Mouse (Mus musculus): ENCODE results near the gene Ecpas. TPM values are rescaled to one million over a fixed set of nuclear protein-coding genes. Genes with fewer than 3 reads are reported as not detected.

The Ecpas gene
- polyA plus RNA-seq, 1 experiment from 2014 or later = 29.1 TPM

DNA sequence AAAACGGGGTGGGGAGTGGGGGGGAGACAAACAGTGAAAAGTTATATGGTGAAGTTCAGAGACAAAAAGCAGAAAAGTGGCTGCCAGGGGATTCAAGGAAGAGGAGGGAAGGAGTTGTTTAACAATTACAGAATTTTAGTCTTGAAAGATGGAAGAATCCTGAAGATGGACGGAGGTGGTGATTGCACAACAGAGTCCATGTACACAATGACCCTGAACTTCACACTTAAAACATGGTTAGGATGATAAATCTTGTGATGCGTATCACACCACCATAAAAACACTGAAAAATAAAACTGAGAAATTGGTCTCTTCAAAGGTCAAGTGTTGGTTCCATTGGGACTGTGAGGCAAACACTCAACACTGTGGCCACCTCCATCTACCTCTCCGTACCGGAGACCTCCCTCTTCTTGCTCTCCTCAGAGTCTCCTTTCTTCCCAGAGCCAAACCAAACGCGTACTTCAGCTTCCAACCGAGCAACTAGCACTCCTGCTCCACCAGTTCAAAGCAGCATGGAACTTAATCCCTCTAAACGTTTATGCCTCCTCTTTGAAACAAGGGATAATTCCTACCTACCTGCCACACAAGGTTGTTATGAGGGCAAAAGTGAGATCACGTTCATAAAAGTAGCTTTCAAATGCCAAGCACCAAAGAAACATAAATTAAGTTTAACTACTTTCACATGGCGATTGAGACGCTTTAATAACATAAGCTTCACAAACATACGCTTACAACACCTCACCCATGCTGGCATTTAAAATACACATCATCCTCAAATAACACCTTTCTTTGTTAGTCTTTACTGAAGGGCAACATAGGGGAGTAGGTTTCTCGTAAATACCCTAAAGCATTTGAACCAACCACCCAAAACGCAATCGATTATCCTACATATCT lies 2.1 kb downstream of the Ecpas start:
- 34% methylated on average over 16 of the region's 16 CpGs for WGBS
- Histone ChIP-seq H3K36me3 (no peaks in the 10 kb centered on the region), H3K4me2 (peak overlapping the region; percentile 76), H3K9me3 (no peaks in the 10 kb centered on the region), H3K4me1 (peaks cover 5% of the 10 kb centered on the region; the same call in 1 of the 2 replicates), H3K4me3 (replicated peaks) (peak overlapping the region; percentile 81), H3K27ac (peak overlapping the region; percentile 97), H3K27me3 (replicated peaks) (no peaks in the 10 kb centered on the region), H3K9ac (peak overlapping the region; percentile 90; the same call in 1 of the 2 replicates)
- ATAC-seq (ENCODE audit: insufficient read depth, low FRiP score, low read depth) = no peak

DNA sequence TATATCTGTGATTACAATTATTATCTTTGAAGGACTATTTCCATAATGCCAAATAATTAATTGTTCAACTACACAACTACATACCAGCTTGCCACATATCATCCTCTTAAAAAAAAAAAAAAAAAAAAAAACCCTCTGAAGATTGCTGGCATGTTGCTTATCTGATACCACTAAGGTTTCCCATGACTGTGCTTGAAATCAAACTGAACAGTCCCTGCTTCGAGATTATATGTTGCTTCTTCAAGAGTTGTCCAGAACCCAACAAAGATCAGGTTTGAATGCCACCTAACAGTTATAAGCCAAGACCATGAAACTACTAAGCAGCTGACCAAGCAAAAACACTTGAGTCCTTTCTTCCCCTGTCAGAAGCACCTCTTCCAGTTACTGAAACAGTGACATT lies 5.1 kb downstream of the Ecpas start:
- Histone ChIP-seq H3K4me3 (replicated peaks) (no peak overlapping the region), H3K36me3 (no peaks in the 10 kb centered on the region), H3K27me3 (replicated peaks) (no peaks in the 10 kb centered on the region), H3K4me2 (no peak overlapping the region), H3K27ac (no peak overlapping the region), H3K4me1 (peaks cover 5% of the 10 kb centered on the region; the same call in 1 of the 2 replicates), H3K9ac (no peak overlapping the region), H3K9me3 (no peaks in the 10 kb centered on the region)
- ATAC-seq (ENCODE audit: insufficient read depth, low FRiP score, low read depth) = no peak
- 76% methylated on average over 1 of the region's 1 CpGs for WGBS

DNA sequence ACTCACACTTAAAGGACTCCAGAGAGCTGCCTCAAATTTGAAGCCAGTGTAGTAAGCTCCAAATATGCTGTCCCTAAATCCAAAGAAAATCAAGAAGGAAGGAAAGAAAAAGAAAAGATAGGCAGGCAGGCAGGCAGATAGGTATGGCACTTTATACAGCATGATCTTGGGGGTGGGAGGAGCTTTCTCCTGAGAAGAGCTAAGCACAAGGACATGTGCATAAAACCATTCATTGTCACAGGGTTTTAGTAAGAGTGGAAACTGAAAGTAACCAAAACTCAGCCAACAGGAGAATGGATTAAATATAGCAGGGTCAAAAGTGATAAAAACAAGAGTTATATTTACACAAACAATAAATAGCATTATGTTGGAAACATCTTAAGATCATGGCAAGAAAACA lies 14.2 kb downstream of the Ecpas start:
- ATAC-seq (ENCODE audit: insufficient read depth, low FRiP score, low read depth) = no peak
- H3K27me3 ChIP-seq (replicated peaks) = no peaks in the 10 kb centered on the region
- H3K9ac ChIP-seq = no peak overlapping the region
- H3K4me3 ChIP-seq (replicated peaks) = no peak overlapping the region
- no peaks in the 10 kb centered on the region for H3K9me3 ChIP-seq
- H3K4me2 ChIP-seq = no peak overlapping the region
- no peak overlapping the region for H3K27ac ChIP-seq
- no peaks in the 10 kb centered on the region for H3K4me1 ChIP-seq
- no peaks in the 10 kb centered on the region for H3K36me3 ChIP-seq

DNA sequence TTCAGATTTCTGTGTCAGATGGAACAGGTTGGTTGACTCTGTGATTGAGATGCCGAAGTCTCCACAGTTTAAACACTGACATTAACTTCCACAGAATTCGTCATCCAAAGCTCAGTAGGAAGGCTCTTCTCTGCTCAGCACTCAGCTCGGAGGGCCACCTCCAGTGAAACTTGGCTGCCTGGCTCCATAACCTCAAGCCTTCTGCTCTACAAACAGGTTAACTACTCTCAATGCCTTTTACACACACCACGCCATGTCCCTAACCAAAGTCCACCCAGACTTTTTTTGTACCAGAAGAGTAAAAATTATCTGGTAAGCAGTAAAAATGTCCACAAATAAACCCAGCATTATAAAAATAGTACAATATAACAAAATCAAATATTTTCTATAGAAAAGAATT lies 15.1 kb downstream of the Ecpas start:
- WGBS = 57% methylated on average over 4 of the region's 4 CpGs
- Histone ChIP-seq H3K36me3 (no peaks in the 10 kb centered on the region), H3K9me3 (no peaks in the 10 kb centered on the region), H3K4me2 (no peak overlapping the region), H3K27ac (no peak overlapping the region), H3K27me3 (replicated peaks) (no peaks in the 10 kb centered on the region), H3K9ac (no peak overlapping the region), H3K4me3 (replicated peaks) (no peak overlapping the region), H3K4me1 (no peaks in the 10 kb centered on the region)
- no peak for ATAC-seq (ENCODE audit: insufficient read depth, low FRiP score, low read depth)

DNA sequence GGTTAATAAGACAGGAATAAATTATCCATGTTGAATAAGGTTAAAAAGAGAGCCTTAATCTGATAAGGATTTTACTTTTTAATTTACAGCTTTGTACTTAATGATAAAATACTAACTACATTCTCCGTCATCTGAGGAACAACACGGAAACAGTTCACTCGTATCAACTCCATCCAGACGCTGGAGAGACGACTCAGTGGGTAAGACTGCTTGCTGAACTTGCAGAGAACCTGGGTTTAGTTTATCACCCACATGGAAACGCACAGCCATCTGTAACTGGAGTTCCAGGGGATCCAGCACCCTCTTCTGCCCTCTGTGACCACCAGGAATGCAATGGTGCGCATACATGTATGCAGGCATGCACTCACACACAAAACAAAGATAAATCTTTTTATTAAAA lies 18.1 kb downstream of the Ecpas start:
- 84% methylated on average over 7 of the region's 7 CpGs for WGBS
- no peak overlapping the region for H3K4me2 ChIP-seq
- H3K4me1 ChIP-seq = no peaks in the 10 kb centered on the region
- H3K4me3 ChIP-seq (replicated peaks) = no peak overlapping the region
- no peaks in the 10 kb centered on the region for H3K9me3 ChIP-seq
- ATAC-seq (ENCODE audit: insufficient read depth, low FRiP score, low read depth) = no peak
- no peak overlapping the region for H3K27ac ChIP-seq
- H3K27me3 ChIP-seq (replicated peaks) = no peaks in the 10 kb centered on the region
- no peak overlapping the region for H3K9ac ChIP-seq
- H3K36me3 ChIP-seq = no peaks in the 10 kb centered on the region

DNA sequence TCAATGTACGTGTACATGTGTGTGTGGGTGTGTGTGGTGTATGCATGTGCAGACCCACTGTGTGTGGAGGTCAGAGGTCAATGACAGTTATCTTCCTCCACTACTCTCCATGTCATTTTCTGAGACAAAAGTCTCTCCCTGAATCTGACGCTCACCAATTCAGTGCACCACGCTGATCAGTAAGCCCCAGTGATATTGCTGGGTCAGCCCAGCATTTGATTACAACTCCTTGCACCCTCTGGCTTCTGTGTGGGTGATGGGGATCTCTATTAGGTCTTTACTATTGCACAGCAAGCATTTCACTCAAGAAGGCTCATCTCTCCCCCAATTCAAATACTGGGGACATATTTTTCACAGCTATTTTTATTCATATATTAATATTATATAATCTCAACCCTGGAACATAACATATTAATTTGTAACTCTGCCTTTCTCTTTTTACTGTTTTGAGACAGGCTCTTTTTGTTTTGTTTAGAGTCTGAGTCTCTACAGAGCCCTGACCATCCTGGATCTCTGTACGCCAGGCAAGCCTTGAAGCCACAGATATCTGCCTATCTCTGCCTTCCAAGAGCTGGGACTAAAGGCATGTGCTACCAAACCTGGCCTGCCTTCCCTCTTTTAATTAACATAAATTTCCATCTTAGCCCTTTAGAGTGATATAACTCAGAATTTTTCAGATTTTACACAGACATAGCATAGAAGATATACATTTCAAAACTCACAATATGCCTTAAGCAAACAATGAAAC lies 22.3 kb downstream of the Ecpas start:
- no peaks in the 10 kb centered on the region for H3K4me1 ChIP-seq
- no peak overlapping the region for H3K4me3 ChIP-seq (replicated peaks)
- WGBS = 92% methylated on average over 4 of the region's 4 CpGs
- no peak overlapping the region for H3K9ac ChIP-seq
- H3K4me2 ChIP-seq = no peak overlapping the region
- H3K27me3 ChIP-seq (replicated peaks) = no peaks in the 10 kb centered on the region
- no peak for ATAC-seq (ENCODE audit: insufficient read depth, low FRiP score, low read depth)
- H3K36me3 ChIP-seq = no peaks in the 10 kb centered on the region
- no peak overlapping the region for H3K27ac ChIP-seq
- no peaks in the 10 kb centered on the region for H3K9me3 ChIP-seq

DNA sequence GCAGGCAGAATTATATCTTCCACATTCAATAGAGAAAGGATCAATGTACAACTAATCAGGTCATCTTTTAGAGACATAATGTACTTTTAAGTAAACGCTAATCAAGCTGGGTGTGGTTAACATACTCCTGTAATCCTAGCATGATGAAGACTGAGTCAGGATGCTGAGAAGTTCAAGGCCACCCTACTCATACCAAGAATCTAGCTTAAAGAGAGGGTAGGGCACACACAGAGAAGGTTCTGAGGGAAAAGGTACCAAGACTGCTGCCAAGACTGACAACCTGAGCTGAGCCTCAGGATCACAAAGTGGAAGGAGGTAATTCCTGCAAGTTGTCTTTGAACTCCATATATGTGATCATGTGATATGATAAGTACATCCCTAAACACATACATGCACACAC lies 24.0 kb downstream of the Ecpas start:
- Histone ChIP-seq H3K27me3 (replicated peaks) (no peaks in the 10 kb centered on the region), H3K4me3 (replicated peaks) (no peak overlapping the region), H3K36me3 (no peaks in the 10 kb centered on the region), H3K4me1 (no peaks in the 10 kb centered on the region), H3K9ac (no peak overlapping the region), H3K9me3 (no peaks in the 10 kb centered on the region), H3K4me2 (no peak overlapping the region), H3K27ac (no peak overlapping the region)
- 79% methylated on average over 1 of the region's 1 CpGs for WGBS
- no peak for ATAC-seq (ENCODE audit: insufficient read depth, low FRiP score, low read depth)

DNA sequence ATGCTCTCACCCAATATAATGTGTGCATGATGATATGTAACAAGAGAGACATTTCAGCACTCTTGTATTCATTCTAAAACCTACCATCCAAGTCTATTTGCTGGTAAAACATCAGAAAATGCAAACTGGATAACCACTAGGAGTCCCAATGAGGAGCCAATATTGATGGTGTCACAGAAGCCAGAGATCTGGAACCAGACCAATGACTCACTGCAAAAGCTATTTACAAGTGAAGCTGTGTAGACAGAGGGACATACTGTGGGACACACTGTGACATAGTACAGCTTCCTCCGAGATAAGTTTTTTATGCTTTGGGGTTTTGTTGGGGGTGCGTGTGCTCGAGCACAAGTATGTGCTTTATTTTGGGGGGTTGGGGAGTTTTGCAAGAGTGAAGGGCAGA lies 24.9 kb downstream of the Ecpas start:
- H3K4me1 ChIP-seq = no peaks in the 10 kb centered on the region
- H3K4me2 ChIP-seq = no peak overlapping the region
- no peak overlapping the region for H3K4me3 ChIP-seq (replicated peaks)
- ATAC-seq (ENCODE audit: insufficient read depth, low FRiP score, low read depth) = no peak
- no peak overlapping the region for H3K27ac ChIP-seq
- no peak overlapping the region for H3K9ac ChIP-seq
- no peaks in the 10 kb centered on the region for H3K36me3 ChIP-seq
- H3K27me3 ChIP-seq (replicated peaks) = no peaks in the 10 kb centered on the region
- H3K9me3 ChIP-seq = no peaks in the 10 kb centered on the region
- 83% methylated on average over 3 of the region's 3 CpGs for WGBS

DNA sequence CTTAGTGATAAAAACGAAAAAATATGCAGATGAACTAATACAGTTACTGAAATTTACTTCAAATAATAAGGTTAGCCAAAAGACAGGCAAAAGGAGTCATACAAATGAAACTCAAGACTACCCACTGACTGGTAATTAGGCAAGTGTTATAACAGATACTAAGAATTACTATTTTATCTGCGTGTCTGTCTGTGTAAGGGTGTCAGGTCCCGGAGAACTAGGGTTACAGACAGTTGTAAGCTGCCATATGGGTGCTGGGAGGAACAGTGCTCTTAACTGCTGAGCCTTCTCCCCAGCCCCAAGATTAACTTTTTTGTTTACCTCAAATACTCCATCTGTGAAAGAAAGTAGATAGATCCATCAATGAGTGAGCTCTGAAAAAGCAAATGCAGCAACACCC lies 25.8 kb downstream of the Ecpas start:
- H3K9ac ChIP-seq = no peak overlapping the region
- H3K36me3 ChIP-seq = no peaks in the 10 kb centered on the region
- no peak overlapping the region for H3K4me2 ChIP-seq
- whole genome bisulfite sequencing = 81% methylated on average over 3 of the region's 3 CpGs
- ATAC-seq (ENCODE audit: insufficient read depth, low FRiP score, low read depth) = no peak
- no peaks in the 10 kb centered on the region for H3K27me3 ChIP-seq (replicated peaks)
- H3K9me3 ChIP-seq = no peaks in the 10 kb centered on the region
- no peak overlapping the region for H3K4me3 ChIP-seq (replicated peaks)
- H3K4me1 ChIP-seq = no peaks in the 10 kb centered on the region
- H3K27ac ChIP-seq = no peak overlapping the region

DNA sequence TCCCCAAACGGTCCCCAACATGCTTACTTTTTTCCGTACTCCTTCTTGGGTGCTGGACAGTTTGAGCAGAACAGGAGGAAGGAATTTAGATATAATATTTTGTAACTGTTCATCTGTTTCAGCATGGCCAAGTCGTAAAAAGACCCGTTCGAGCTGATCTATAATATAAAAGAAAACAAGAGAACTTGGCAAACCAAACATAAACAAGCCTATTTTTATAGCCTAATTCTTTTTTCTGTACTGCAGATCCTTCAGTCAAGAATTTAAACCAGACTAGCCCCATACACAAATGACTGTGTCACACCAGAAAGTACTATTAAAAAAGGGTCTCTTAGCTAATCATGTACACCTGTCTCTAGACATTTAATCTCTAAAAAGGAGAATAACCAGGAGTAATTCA lies 27.2 kb downstream of the Ecpas start:
- Histone ChIP-seq H3K9ac (no peak overlapping the region), H3K4me2 (no peak overlapping the region), H3K27ac (no peak overlapping the region), H3K9me3 (no peaks in the 10 kb centered on the region), H3K4me3 (replicated peaks) (no peak overlapping the region), H3K27me3 (replicated peaks) (no peaks in the 10 kb centered on the region), H3K4me1 (no peaks in the 10 kb centered on the region), H3K36me3 (no peaks in the 10 kb centered on the region)
- WGBS = 55% methylated on average over 5 of the region's 5 CpGs
- no peak for ATAC-seq (ENCODE audit: insufficient read depth, low FRiP score, low read depth)

DNA sequence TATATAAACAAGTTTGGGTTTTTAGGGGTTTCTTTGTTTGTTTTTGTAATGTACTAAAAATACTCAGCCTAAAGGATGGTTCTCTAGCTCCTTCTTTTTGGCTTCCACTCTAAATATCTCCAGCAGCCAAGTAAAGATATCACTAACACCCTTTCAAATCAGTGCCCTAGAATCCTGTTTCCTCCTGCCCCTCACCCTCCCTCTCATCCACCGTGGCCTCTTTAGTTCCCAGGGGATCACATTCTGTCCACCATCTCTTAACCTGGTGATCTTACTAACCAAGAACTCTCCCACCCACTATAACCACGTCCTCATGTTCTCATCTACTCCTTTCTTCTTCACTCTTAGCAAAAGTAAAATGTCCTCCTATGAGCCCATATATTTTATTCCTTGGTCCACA lies 28.7 kb downstream of the Ecpas start:
- no peaks in the 10 kb centered on the region for H3K36me3 ChIP-seq
- no peak overlapping the region for H3K4me3 ChIP-seq (replicated peaks)
- no peak overlapping the region for H3K9ac ChIP-seq
- WGBS = 71% methylated on average over 2 of the region's 2 CpGs
- H3K4me2 ChIP-seq = no peak overlapping the region
- no peaks in the 10 kb centered on the region for H3K27me3 ChIP-seq (replicated peaks)
- H3K9me3 ChIP-seq = no peaks in the 10 kb centered on the region
- no peak for ATAC-seq (ENCODE audit: insufficient read depth, low FRiP score, low read depth)
- H3K27ac ChIP-seq = no peak overlapping the region
- H3K4me1 ChIP-seq = no peaks in the 10 kb centered on the region

DNA sequence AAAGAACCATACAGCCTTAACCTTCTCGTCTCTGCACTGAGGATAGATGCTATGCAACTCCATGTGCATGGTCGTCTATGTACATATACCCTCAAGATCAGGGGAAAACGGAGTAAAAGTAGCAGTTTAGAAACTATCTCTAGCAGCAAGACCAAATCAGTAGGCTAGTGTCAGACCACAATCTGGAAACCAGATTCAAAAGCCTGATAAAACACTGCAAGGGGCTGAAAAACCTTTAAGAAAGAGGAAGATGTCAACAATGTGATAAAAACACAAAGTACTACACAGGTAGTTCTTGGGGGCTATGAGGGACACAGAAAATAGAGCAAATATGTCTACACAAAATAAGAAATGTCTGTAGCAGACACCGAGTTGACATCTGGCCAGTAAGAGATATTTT lies 38.2 kb downstream of the Ecpas start:
- Histone ChIP-seq H3K27ac (no peak overlapping the region), H3K9ac (no peak overlapping the region), H3K4me1 (no peaks in the 10 kb centered on the region), H3K4me3 (replicated peaks) (no peak overlapping the region), H3K36me3 (peaks cover 7% of the 10 kb centered on the region; the same call in 1 of the 2 replicates), H3K27me3 (replicated peaks) (no peaks in the 10 kb centered on the region), H3K9me3 (no peaks in the 10 kb centered on the region), H3K4me2 (no peak overlapping the region)
- no peak for ATAC-seq (ENCODE audit: insufficient read depth, low FRiP score, low read depth)
- WGBS = 90% methylated on average over 4 of the region's 4 CpGs

Measured in stomach, embryonic 15.5 days (tissue).